31 mouse cellular contexts compared by ENCODE assay signal in genomic region chr3:96534300-96534699, GRCm38 (mm10). TPM values are rescaled to one million over a fixed set of nuclear protein-coding genes. Genes with fewer than 3 reads are reported as not detected.
DNase-seq lines count a peak whose midpoint lies in the region; ATAC-seq and TF ChIP-seq lines count a peak whose summit lies in the region.
"Had no signal": no experiment of that assay in that cellular context is flagged by ENCODE, and none has a peak within 500 bp of the region (broad histone marks: within the 10 kb centered on the region; RNA-seq: fewer than 3 reads in every experiment).

No protein-coding gene starts in this region.

- 68% methylated on average over 2 of the region's 2 CpGs for WGBS in kidney, postnatal 0 days
- 40% methylated on average over 2 of the region's 2 CpGs for WGBS in lung, postnatal 0 days
- WGBS in stomach, postnatal 0 days = 70% methylated on average over 2 of the region's 2 CpGs

- H3K4me2 ChIP-seq in kidney, postnatal 0 days (ENCODE audit: low read length) = no peak overlapping the region
- no peak overlapping the region for H3K4me2 ChIP-seq in lung, postnatal 0 days (replicated peaks; ENCODE audit: low read depth, low read length)
- H3K4me2 ChIP-seq in stomach, postnatal 0 days (replicated peaks; ENCODE audit: low read depth) = no peak overlapping the region
- H3K4me2 ChIP-seq: forebrain, embryonic 13.5 days; heart, embryonic 12.5 days; intestine, embryonic 15.5 days; liver, embryonic 13.5 days; lung, embryonic 14.5 days; midbrain, embryonic 13.5 days; stomach, embryonic 15.5 days had no signal

- ATAC-seq in kidney, postnatal 0 days (replicated peaks; ENCODE audit: low FRiP score, low read depth) = no peak
- no peak for ATAC-seq in lung, postnatal 0 days
- ATAC-seq in stomach, postnatal 0 days (ENCODE audit: low FRiP score, low TSS enrichment) = no peak
- ATAC-seq: CD4-positive, CD25-positive, alpha-beta regulatory T cell, adult 4 months; forebrain, embryonic 13.5 days; hindbrain, embryonic 16.5 days; intestine, embryonic 15.5 days; midbrain, embryonic 13.5 days had no signal

- H3K4me1 ChIP-seq in kidney, postnatal 0 days (replicated peaks; ENCODE audit: insufficient read depth, low read length) = no peaks in the 10 kb centered on the region
- no peaks in the 10 kb centered on the region for H3K4me1 ChIP-seq in lung, postnatal 0 days (ENCODE audit: insufficient read depth, low read depth, low read length)
- no peaks in the 10 kb centered on the region for H3K4me1 ChIP-seq in stomach, postnatal 0 days (replicated peaks; ENCODE audit: control insufficient read depth, insufficient read depth)
- H3K4me1 ChIP-seq: forebrain, embryonic 13.5 days; heart, embryonic 12.5 days; intestine, embryonic 15.5 days; liver, embryonic 13.5 days; midbrain, embryonic 13.5 days; stomach, embryonic 15.5 days had no signal

- no peaks in the 10 kb centered on the region for H3K9me3 ChIP-seq in kidney, postnatal 0 days (replicated peaks; ENCODE audit: low read length)
- H3K9me3 ChIP-seq in lung, postnatal 0 days (ENCODE audit: low read length) = no peaks in the 10 kb centered on the region
- no peaks in the 10 kb centered on the region for H3K9me3 ChIP-seq in stomach, postnatal 0 days (ENCODE audit: control insufficient read depth, low read length)
- H3K9me3 ChIP-seq: forebrain, embryonic 13.5 days; heart, embryonic 12.5 days; intestine, embryonic 15.5 days; liver, embryonic 13.5 days; midbrain, embryonic 13.5 days; stomach, embryonic 15.5 days had no signal

- TF ChIP-seq EP300 in lung, postnatal 0 days (IDR thresholded peaks at IDR 0.05) = no peak
- no peak for TF ChIP-seq EP300 in stomach, postnatal 0 days (optimal IDR thresholded peaks at IDR 0.05)

- no peak overlapping the region for H3K9ac ChIP-seq in kidney, postnatal 0 days (ENCODE audit: low read depth, low read length)
- no peak overlapping the region for H3K9ac ChIP-seq in lung, postnatal 0 days (replicated peaks; ENCODE audit: low read depth)
- no peak overlapping the region for H3K9ac ChIP-seq in stomach, postnatal 0 days (ENCODE audit: low read length)
- H3K9ac ChIP-seq: forebrain, embryonic 13.5 days; heart, embryonic 12.5 days; intestine, embryonic 15.5 days; liver, embryonic 13.5 days; lung, embryonic 14.5 days; midbrain, embryonic 13.5 days; stomach, embryonic 15.5 days had no signal

- H3K27me3 ChIP-seq in kidney, postnatal 0 days (ENCODE audit: insufficient read depth, low read length) = no peaks in the 10 kb centered on the region
- H3K27me3 ChIP-seq in lung, postnatal 0 days (replicated peaks; ENCODE audit: insufficient read depth, low read length) = no peaks in the 10 kb centered on the region
- no peaks in the 10 kb centered on the region for H3K27me3 ChIP-seq in stomach, postnatal 0 days (ENCODE audit: control insufficient read depth, insufficient read depth, low read length)
- H3K27me3 ChIP-seq: intestine, embryonic 15.5 days; midbrain, embryonic 13.5 days; stomach, embryonic 15.5 days had no signal

- peak; percentile 40 for TF ChIP-seq CTCF in kidney, postnatal 0 days (IDR thresholded peaks at IDR 0.05; ENCODE audit: low read depth)
- peak; percentile 36 for TF ChIP-seq CTCF in lung, postnatal 0 days (IDR thresholded peaks at IDR 0.05)
- TF ChIP-seq CTCF in stomach, postnatal 0 days (IDR thresholded peaks at IDR 0.05; ENCODE audit: low read depth) = peak; percentile 43

- no peak overlapping the region for H3K4me3 ChIP-seq in kidney, postnatal 0 days (replicated peaks; ENCODE audit: low read depth, low read length)
- no peak overlapping the region for H3K4me3 ChIP-seq in lung, postnatal 0 days (ENCODE audit: low read depth, low read length)
- no peak overlapping the region for H3K4me3 ChIP-seq in stomach, postnatal 0 days (ENCODE audit: low read depth, low read length)
- H3K4me3 ChIP-seq: forebrain, embryonic 13.5 days; heart, embryonic 12.5 days; intestine, embryonic 15.5 days; liver, embryonic 13.5 days; midbrain, embryonic 13.5 days; stomach, embryonic 15.5 days had no signal

- DNase-seq in heart, adult 11 months = peak; percentile 60
- DNase-seq in heart, postnatal 4 days = no peak
- no peak for DNase-seq in kidney, postnatal 0 days (ENCODE audit: low spot score)
- no peak for DNase-seq in kidney, adult 9 months
- DNase-seq in lung, postnatal 0 days (ENCODE audit: low spot score) = no peak
- DNase-seq in lung, postnatal 4 days = no peak
- no peak for DNase-seq in stomach, postnatal 0 days (ENCODE audit: low spot score)
- no peak for DNase-seq in ovary, adult 18-20 months (ENCODE audit: low spot score)
- DNase-seq: adrenal gland, adult 8-10 months; cerebellum, adult 9-10 months; cerebellum, postnatal 36 days; gastrocnemius, postnatal 25 days; heart, adult 18-20 months; kidney, postnatal 4 days; liver, embryonic 13.5 days; lung, embryonic 14.5 days; retina, postnatal 1 day; right cerebral cortex, postnatal 25 days; thymus, postnatal 14 days had no signal

- no peaks in the 10 kb centered on the region for H3K36me3 ChIP-seq in kidney, postnatal 0 days (ENCODE audit: insufficient read depth, low read length)
- no peaks in the 10 kb centered on the region for H3K36me3 ChIP-seq in lung, postnatal 0 days (ENCODE audit: insufficient read depth, low read length)
- H3K36me3 ChIP-seq in stomach, postnatal 0 days (ENCODE audit: control insufficient read depth, insufficient read depth, low read length) = no peaks in the 10 kb centered on the region
- H3K36me3 ChIP-seq: heart, embryonic 12.5 days; intestine, embryonic 15.5 days; liver, embryonic 13.5 days; midbrain, embryonic 13.5 days; stomach, embryonic 15.5 days had no signal

- H3K27ac ChIP-seq in kidney, postnatal 0 days = no peak overlapping the region
- no peak overlapping the region for H3K27ac ChIP-seq in lung, postnatal 0 days (ENCODE audit: low read length)
- H3K27ac ChIP-seq in stomach, postnatal 0 days (replicated peaks) = no peak overlapping the region
- H3K27ac ChIP-seq: forebrain, embryonic 13.5 days; intestine, embryonic 15.5 days; liver, embryonic 13.5 days; midbrain, embryonic 13.5 days; stomach, embryonic 15.5 days had no signal

RNA-seq across cellular contexts. Expression of gene Hfe2, which starts 9.3 kb away (rescaled TPM):
- total RNA-seq in heart, postnatal 4 days (2021) = 10 to 100 TPM; 95.6 to 97.0 TPM
- 0.07 and 0.10 TPM in 2 replicates for polyA plus RNA-seq in kidney, postnatal 0 days (2015; fragmentation: Nextera tagmentation; extraction: Ambion mirVana)
- polyA plus RNA-seq in lung, postnatal 0 days (2015; fragmentation: Nextera tagmentation; extraction: Ambion mirVana) = 0.27 and 0.35 TPM in 2 replicates
- 0.10 and 0.28 TPM in 2 replicates for polyA plus RNA-seq in stomach, postnatal 0 days (2015; fragmentation: Nextera tagmentation; extraction: Ambion mirVana)
- total RNA-seq: megakaryocyte, adult 5-6 weeks; monocyte, adult 5-6 weeks had no signal

RNA-seq across cellular contexts. Expression of gene Txnip, which starts 23.5 kb away (rescaled TPM):
- 100 to 1,000 TPM; 286 to 331 TPM for total RNA-seq in heart, postnatal 4 days (2021)
- polyA plus RNA-seq in kidney, postnatal 0 days (2015; fragmentation: Nextera tagmentation; extraction: Ambion mirVana) = 241 and 254 TPM in 2 replicates
- polyA plus RNA-seq in lung, postnatal 0 days (2015; fragmentation: Nextera tagmentation; extraction: Ambion mirVana) = 468 and 502 TPM in 2 replicates
- 273 and 276 TPM in 2 replicates for polyA plus RNA-seq in stomach, postnatal 0 days (2015; fragmentation: Nextera tagmentation; extraction: Ambion mirVana)

RNA-seq across cellular contexts. Expression of gene Gm16253, which starts 42.5 kb away (rescaled TPM):
- total RNA-seq in heart, postnatal 4 days (2021) = 1 to 10 TPM; 2.5 to 2.9 TPM
- not detected in 2 replicates for polyA plus RNA-seq in kidney, postnatal 0 days (2015; fragmentation: Nextera tagmentation; extraction: Ambion mirVana)
- 0.73 and 0.78 TPM in 2 replicates for polyA plus RNA-seq in lung, postnatal 0 days (2015; fragmentation: Nextera tagmentation; extraction: Ambion mirVana)
- 0.18 and 0.46 TPM in 2 replicates for polyA plus RNA-seq in stomach, postnatal 0 days (2015; fragmentation: Nextera tagmentation; extraction: Ambion mirVana)
- total RNA-seq: adrenal gland, adult 8-10 months; left cerebral cortex, postnatal 14 days; monocyte, adult 5-6 weeks had no signal
- polyA plus RNA-seq: embryonic facial prominence, embryonic 11.5 days; liver, embryonic 13.5 days; urinary bladder, adult 2 months had no signal

RNA-seq across cellular contexts. Expression of gene Polr3gl, which starts 59.7 kb away (rescaled TPM):
- total RNA-seq in heart, postnatal 4 days (2021) = 10 to 100 TPM; 20.4 to 24.0 TPM
- 26.0 and 28.2 TPM in 2 replicates for polyA plus RNA-seq in kidney, postnatal 0 days (2015; fragmentation: Nextera tagmentation; extraction: Ambion mirVana)
- polyA plus RNA-seq in lung, postnatal 0 days (2015; fragmentation: Nextera tagmentation; extraction: Ambion mirVana) = 36.7 and 43.2 TPM in 2 replicates
- polyA plus RNA-seq in stomach, postnatal 0 days (2015; fragmentation: Nextera tagmentation; extraction: Ambion mirVana) = 16.1 and 20.1 TPM in 2 replicates
